Mouse (Mus musculus) lung, postnatal 0 days (tissue): ENCODE results near the gene Mthfr. TPM values are rescaled to one million over a fixed set of nuclear protein-coding genes. Genes with fewer than 3 reads are reported as not detected.
A peak's percentile ranks its signal among the peaks of the same experiment; 100 is the strongest.

Source experiments
- ATAC-seq: fragments of 200-750 bp; cut with Nextera tagmentation; 2 replicates; pipeline ENCODE4 v1.8.0; 2017; ENCODE audit warnings: moderate library complexity
- DNase-seq: peaks from one replicate; pipeline ENCODE4 v3.0.0-alpha.2; 2016; ENCODE audit warnings: low spot score
- H3K27ac ChIP-seq: fragments of 300-500 bp; sonication (generic); 2 replicates; pipeline ENCODE4 v1.5.1; 2014; ENCODE audit warnings: antibody characterized with exemption, mild to moderate bottlenecking, low read length, mixed read lengths
- H3K27me3 ChIP-seq: fragments of 300-500 bp; sonication (generic); replicated peaks from 2 replicates; pipeline ENCODE4 v1.6.1; 2014; ENCODE audit warnings: low read length, mixed read lengths; ENCODE audit not compliant: insufficient read depth
- H3K36me3 ChIP-seq: fragments of 300-500 bp; sonication (generic); 2 replicates; pipeline ENCODE4 v1.6.1; 2014; ENCODE audit warnings: low read length, mixed read lengths; ENCODE audit not compliant: insufficient read depth
- H3K4me1 ChIP-seq: fragments of 300-500 bp; sonication (generic); 2 replicates; pipeline ENCODE4 v1.6.1; 2014; ENCODE audit warnings: antibody characterized with exemption, low read depth, low read length, mixed read lengths; ENCODE audit not compliant: insufficient read depth
- H3K4me2 ChIP-seq: fragments of 300-500 bp; sonication (generic); replicated peaks from 2 replicates; pipeline ENCODE4 v1.6.1; 2014; ENCODE audit warnings: low read depth, mild to moderate bottlenecking, low read length, moderate library complexity, mixed read lengths
- H3K4me3 ChIP-seq: fragments of 300-500 bp; sonication (generic); 2 replicates; pipeline ENCODE4 v1.5.1; 2014; ENCODE audit warnings: low read depth, low read length
- H3K9ac ChIP-seq: fragments of 300-500 bp; sonication (generic); replicated peaks from 2 replicates; pipeline ENCODE4 v1.6.1; 2014; ENCODE audit warnings: low read depth, mild to moderate bottlenecking
- H3K9me3 ChIP-seq: fragments of 300-500 bp; sonication (generic); 2 replicates; pipeline ENCODE4 v1.6.1; 2016; ENCODE audit warnings: low read length, mixed read lengths
- CTCF ChIP-seq: IDR thresholded peaks from 2 replicates; pipeline ENCODE4 v1.5.1; 2016; ENCODE audit warnings: antibody characterized with exemption, mild to moderate bottlenecking
- EP300 ChIP-seq: IDR thresholded peaks from 2 replicates; pipeline ENCODE4 v1.6.1; 2016; ENCODE audit warnings: antibody characterized with exemption, mild to moderate bottlenecking, control low read depth
- WGBS: fragments of 180-500 bp; shearing (Covaris S2); extraction: QIAGEN DNeasy Blood & Tissue Kit; methylation state at CpG from one replicate; pipeline ENCODE4 v1.1.7; 2014; 5-methylcytosine and 5-hydroxymethylcytosine counted together
- polyA plus RNA-seq: library from polyadenylated mRNA; unstranded; fragments of >200 nt; fragmentation: Nextera tagmentation; extraction: Ambion mirVana; gene quantifications from 2 replicates; pipeline ENCODE4 v1.2.1, GENCODE M21; 2015

The Mthfr gene
- polyA plus RNA-seq, 1 experiment from 2014 or later = 14.0 TPM

DNA sequence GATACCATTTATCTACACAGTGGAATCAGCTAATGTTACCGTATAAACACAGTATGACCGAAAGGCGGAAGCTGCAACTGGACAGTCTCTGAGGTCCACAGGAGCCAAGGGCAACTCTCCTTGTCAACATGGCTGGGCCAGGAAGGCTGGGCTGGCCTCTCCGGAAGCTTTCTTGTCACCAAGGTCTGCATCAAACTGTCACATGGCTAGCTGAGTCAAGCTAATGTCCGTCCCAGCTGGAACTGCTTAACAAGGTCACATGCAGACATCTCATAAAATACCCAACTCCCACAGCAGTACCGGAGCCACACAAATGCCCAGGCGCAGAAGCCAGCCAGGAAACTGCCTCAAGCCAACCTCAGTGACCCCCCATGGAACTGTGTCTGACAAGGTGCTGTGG, 34.5 kb upstream of the Mthfr start:
- DNase-seq = no peak
- H3K9me3 ChIP-seq = no peaks in the 10 kb centered on the region
- 93% methylated on average over 7 of the region's 7 CpGs for WGBS

DNA sequence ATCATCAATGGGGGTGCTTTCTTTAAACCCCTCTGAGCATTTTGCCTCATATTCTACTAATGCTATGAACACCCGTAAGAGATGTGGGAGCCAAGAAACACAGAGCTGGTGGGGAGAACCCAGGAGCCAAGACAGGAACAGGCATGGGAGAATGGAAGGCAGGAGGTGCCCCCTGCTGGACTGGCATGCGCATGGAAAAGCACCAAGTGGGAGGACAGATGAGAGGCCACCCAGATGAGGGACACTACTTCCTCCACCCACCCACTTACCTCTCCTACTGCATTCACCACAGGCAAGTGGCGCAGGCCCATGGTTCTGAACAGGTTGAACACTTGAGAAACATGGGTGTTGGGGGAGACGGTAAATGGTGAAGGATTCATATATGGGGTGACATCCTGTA, 30.5 kb upstream of the Mthfr start:
- ATAC-seq (no peak), DNase-seq (peak; percentile 7)

More for the DNA sequence above, 34.5 kb upstream of the Mthfr start:
- no peak for TF ChIP-seq EP300
- TF ChIP-seq CTCF = no peak
- no peaks in the 10 kb centered on the region for H3K27me3 ChIP-seq
- no peak overlapping the region for H3K27ac ChIP-seq
- H3K4me1 ChIP-seq = no peaks in the 10 kb centered on the region
- no peak for ATAC-seq
- H3K9ac ChIP-seq = no peak overlapping the region
- no peak overlapping the region for H3K4me3 ChIP-seq
- H3K4me2 ChIP-seq = no peak overlapping the region
- peaks cover 33% of the 10 kb centered on the region for H3K36me3 ChIP-seq

DNA sequence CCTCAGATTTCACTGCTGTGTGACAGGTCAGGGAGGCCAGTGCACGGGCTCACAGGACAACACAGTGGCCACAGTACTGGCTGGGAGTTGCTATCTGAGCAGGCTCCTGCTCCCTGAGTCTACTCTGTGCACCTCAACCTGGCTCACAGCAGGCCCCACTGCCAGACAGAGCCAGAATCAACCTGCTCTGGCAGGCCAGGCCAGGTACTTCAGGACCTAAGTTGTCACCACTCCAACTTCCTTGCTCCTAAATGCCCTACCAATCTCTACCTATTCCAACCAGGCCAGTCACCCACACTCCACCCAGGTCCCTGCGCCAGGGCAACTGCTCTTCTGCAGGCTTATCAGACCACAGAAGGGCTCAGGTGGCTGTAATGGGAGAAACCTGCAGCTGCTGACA, 29.2 kb upstream of the Mthfr start:
- H3K9me3 ChIP-seq = no peaks in the 10 kb centered on the region
- H3K27ac ChIP-seq = no peak overlapping the region
- no peak overlapping the region for H3K4me3 ChIP-seq
- no peak for DNase-seq
- TF ChIP-seq CTCF (no peak), EP300 (no peak)
- no peak overlapping the region for H3K9ac ChIP-seq
- 89% methylated on average over 2 of the region's 2 CpGs for WGBS
- no peaks in the 10 kb centered on the region for H3K27me3 ChIP-seq
- no peaks in the 10 kb centered on the region for H3K4me1 ChIP-seq
- H3K4me2 ChIP-seq = no peak overlapping the region
- H3K36me3 ChIP-seq = peaks cover 73% of the 10 kb centered on the region
- no peak for ATAC-seq

More for the DNA sequence above, 30.5 kb upstream of the Mthfr start:
- Histone ChIP-seq H3K27ac (no peak overlapping the region), H3K9me3 (no peaks in the 10 kb centered on the region), H3K9ac (no peak overlapping the region), H3K36me3 (peaks cover 64% of the 10 kb centered on the region), H3K4me3 (no peak overlapping the region), H3K4me1 (no peaks in the 10 kb centered on the region), H3K4me2 (no peak overlapping the region), H3K27me3 (no peaks in the 10 kb centered on the region)
- 69% methylated on average over 4 of the region's 4 CpGs for WGBS
- TF ChIP-seq EP300 (no peak), CTCF (peak; percentile 70)

- no peak overlapping the region for H3K27ac ChIP-seq
- 75% methylated on average over 3 of the region's 3 CpGs for WGBS
- H3K36me3 ChIP-seq = peaks cover 77% of the 10 kb centered on the region; the same call in 1 of the 2 replicates
- no peak overlapping the region for H3K4me2 ChIP-seq
- TF ChIP-seq CTCF = no peak
- no peak for TF ChIP-seq EP300
- no peaks in the 10 kb centered on the region for H3K9me3 ChIP-seq
- no peak overlapping the region for H3K4me3 ChIP-seq
- no peak overlapping the region for H3K9ac ChIP-seq
- ATAC-seq = no peak
- H3K4me1 ChIP-seq = no peaks in the 10 kb centered on the region
- H3K27me3 ChIP-seq = no peaks in the 10 kb centered on the region
- DNase-seq = no peak
Measured at GRCm38 (mm10) chr4:148011332-148011731, 27.5 kb upstream of the Mthfr start.

- 91% methylated on average over 4 of the region's 4 CpGs for WGBS
- no peaks in the 10 kb centered on the region for H3K4me1 ChIP-seq
- H3K36me3 ChIP-seq = peaks cover 76% of the 10 kb centered on the region; the same call in 1 of the 2 replicates
- H3K4me2 ChIP-seq = no peak overlapping the region
- H3K9ac ChIP-seq = no peak overlapping the region
- no peak for ATAC-seq
- H3K4me3 ChIP-seq = no peak overlapping the region
- DNase-seq = no peak
- H3K27ac ChIP-seq = no peak overlapping the region
- H3K27me3 ChIP-seq = no peaks in the 10 kb centered on the region
- no peaks in the 10 kb centered on the region for H3K9me3 ChIP-seq
- TF ChIP-seq EP300 (no peak), CTCF (no peak)
Measured at GRCm38 (mm10) chr4:148012216-148012615, 26.7 kb upstream of the Mthfr start.

GRCm38 (mm10) chr4:148015418-148015817, 23.5 kb upstream of the Mthfr start:
- Histone ChIP-seq H3K27ac (no peak overlapping the region), H3K4me3 (no peak overlapping the region), H3K36me3 (peaks cover 65% of the 10 kb centered on the region), H3K9me3 (no peaks in the 10 kb centered on the region), H3K9ac (no peak overlapping the region), H3K27me3 (no peaks in the 10 kb centered on the region), H3K4me2 (no peak overlapping the region), H3K4me1 (no peaks in the 10 kb centered on the region)
- no peak for TF ChIP-seq EP300
- TF ChIP-seq CTCF = peak; percentile 58
- DNase-seq = no peak
- WGBS = 84% methylated on average over 10 of the region's 10 CpGs
- ATAC-seq = no peak

- no peaks in the 10 kb centered on the region for H3K9me3 ChIP-seq
- no peak overlapping the region for H3K4me3 ChIP-seq
- H3K4me1 ChIP-seq = no peaks in the 10 kb centered on the region
- H3K27me3 ChIP-seq = no peaks in the 10 kb centered on the region
- H3K4me2 ChIP-seq = no peak overlapping the region
- no peak overlapping the region for H3K27ac ChIP-seq
- ATAC-seq (no peak), DNase-seq (no peak)
- WGBS = 77% methylated on average over 3 of the region's 3 CpGs
- no peak overlapping the region for H3K9ac ChIP-seq
- peaks cover 54% of the 10 kb centered on the region for H3K36me3 ChIP-seq
- TF ChIP-seq EP300 (no peak), CTCF (no peak)
Measured at GRCm38 (mm10) chr4:148016981-148017380, 21.9 kb upstream of the Mthfr start.
